Mouse (Mus musculus): ENCODE data around the gene Cd52. TPM values are rescaled to one million over a fixed set of nuclear protein-coding genes. Genes with fewer than 3 reads are reported as not detected.

The Cd52 gene
- polyA plus RNA-seq, 1 experiment from 2014 or later, result 2.2 TPM

DNA sequence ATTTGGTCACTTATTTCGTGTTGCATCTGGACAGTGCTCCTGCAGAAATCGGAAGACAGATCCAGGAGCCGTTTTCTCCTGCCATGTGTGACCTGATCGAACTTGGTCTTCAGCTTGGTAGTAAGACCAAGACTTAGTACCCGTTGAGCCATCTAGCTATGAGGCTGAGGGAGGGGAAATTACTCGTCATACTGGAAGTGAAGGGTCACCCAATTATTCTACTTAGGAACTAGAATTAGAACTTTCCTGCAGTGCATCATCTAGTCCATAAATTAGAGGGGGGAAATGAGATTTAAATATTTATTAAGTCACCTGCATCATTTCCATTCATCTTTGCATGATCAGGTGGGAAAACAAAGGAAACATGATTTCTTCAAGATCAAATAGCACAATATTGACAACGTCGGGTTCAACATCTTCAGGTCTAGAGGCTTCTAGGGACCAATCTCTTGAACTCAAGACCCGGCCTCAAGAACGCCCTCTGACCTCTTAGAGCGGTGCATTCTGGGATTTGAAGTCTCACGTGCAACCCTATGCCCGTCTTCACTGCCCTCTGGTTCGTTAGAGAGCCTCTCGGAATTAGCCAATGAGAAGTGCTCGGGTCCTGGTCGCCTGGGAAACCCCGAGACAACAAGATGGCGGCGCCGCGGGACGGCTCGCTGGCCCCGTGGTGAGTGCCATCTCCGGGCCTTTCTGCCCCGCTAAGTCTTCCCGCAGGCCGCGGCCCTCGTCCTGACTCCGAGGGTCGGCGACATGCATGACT is 7.3 kb upstream of the Cd52 start, which contains the start of gene Ubxn11:
TSS of gene Ubxn11 (plus strand) at position 592 of the 763 bp plus-strand sequence.
- no peaks in the 10 kb centered on the region for H3K9me3 ChIP-seq (replicated peaks)
- peak; percentile 99 for ATAC-seq
- no peak within 1 kb of the TSS for H3K27ac ChIP-seq
- no peaks in the 10 kb centered on the region for H3K36me3 ChIP-seq (ENCODE audit: poor library complexity, severe bottlenecking)
- no peaks in the 10 kb centered on the region for H3K27me3 ChIP-seq
- H3K4me2 ChIP-seq, result peak within 1 kb of the TSS; percentile 74
- H3K9ac ChIP-seq, result peak within 1 kb of the TSS; percentile 71
- WGBS, result 16% methylated on average over 34 of the region's 34 CpGs
- peaks cover 8% of the 10 kb centered on the region for H3K4me1 ChIP-seq
- peak within 1 kb of the TSS; percentile 81 for H3K4me3 ChIP-seq

- H3K9me3 ChIP-seq (replicated peaks), result no peaks in the 10 kb centered on the region
- H3K27me3 ChIP-seq, result no peaks in the 10 kb centered on the region
- H3K27ac ChIP-seq, result no peak overlapping the region
- peaks cover 8% of the 10 kb centered on the region for H3K4me1 ChIP-seq
- no peak overlapping the region for H3K4me3 ChIP-seq
- WGBS, result 77% methylated on average over 4 of the region's 4 CpGs
- no peaks in the 10 kb centered on the region for H3K36me3 ChIP-seq (ENCODE audit: poor library complexity, severe bottlenecking)
- no peak overlapping the region for H3K4me2 ChIP-seq
- no peak for ATAC-seq
- no peak overlapping the region for H3K9ac ChIP-seq
These were observed 5.4 kb upstream of the Cd52 start for GRCm38 (mm10) chr4:134100245-134100644.

- WGBS, result 77% methylated on average over 8 of the region's 8 CpGs
These were observed 3.7 kb upstream of the Cd52 start for GRCm38 (mm10) chr4:134098628-134099027.

GRCm38 (mm10) chr4:134097015-134097608 is 2.2 kb upstream of the Cd52 start:
- WGBS, result 85% methylated on average over 5 of the region's 5 CpGs
- H3K4me3 ChIP-seq, result no peak overlapping the region
- no peaks in the 10 kb centered on the region for H3K36me3 ChIP-seq (ENCODE audit: poor library complexity, severe bottlenecking)
- no peak for ATAC-seq
- H3K4me1 ChIP-seq, result no peaks in the 10 kb centered on the region
- H3K27me3 ChIP-seq, result no peaks in the 10 kb centered on the region
- H3K27ac ChIP-seq, result no peak overlapping the region
- no peak overlapping the region for H3K4me2 ChIP-seq
- no peaks in the 10 kb centered on the region for H3K9me3 ChIP-seq (replicated peaks)
- no peak overlapping the region for H3K9ac ChIP-seq

More at GRCm38 (mm10) chr4:134098628-134099027, 3.7 kb upstream of the Cd52 start:
- ATAC-seq, result no peak
- no peaks in the 10 kb centered on the region for H3K9me3 ChIP-seq (replicated peaks)
- no peak overlapping the region for H3K9ac ChIP-seq
- H3K27ac ChIP-seq, result no peak overlapping the region
- no peak overlapping the region for H3K4me3 ChIP-seq
- no peaks in the 10 kb centered on the region for H3K27me3 ChIP-seq
- peaks cover 8% of the 10 kb centered on the region for H3K4me1 ChIP-seq
- H3K36me3 ChIP-seq (ENCODE audit: poor library complexity, severe bottlenecking), result no peaks in the 10 kb centered on the region
- no peak overlapping the region for H3K4me2 ChIP-seq

DNA sequence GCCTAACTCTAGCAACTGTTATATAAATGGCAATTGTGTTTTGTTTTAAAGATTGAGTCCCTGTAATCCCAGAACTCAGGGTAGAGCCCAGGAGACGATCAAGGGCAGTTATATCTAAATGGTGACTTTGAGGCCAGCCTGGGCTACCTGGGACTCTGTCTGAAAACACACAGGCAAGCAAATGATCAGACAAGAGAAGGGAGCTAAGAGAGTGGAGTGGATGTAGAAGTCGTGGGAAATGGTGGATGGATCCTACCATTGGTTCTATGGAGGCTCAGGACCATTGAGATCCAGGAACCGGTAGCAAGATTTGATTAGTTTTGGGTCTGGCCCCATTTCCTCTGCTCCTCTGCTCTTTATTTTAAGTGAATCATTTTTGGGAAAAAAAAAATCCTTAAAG is 1.2 kb upstream of the Cd52 start:
- Histone ChIP-seq H3K27me3 (no peaks in the 10 kb centered on the region), H3K4me2 (no peak overlapping the region), H3K4me1 (no peaks in the 10 kb centered on the region), H3K36me3 (ENCODE audit: poor library complexity, severe bottlenecking) (no peaks in the 10 kb centered on the region), H3K4me3 (no peak overlapping the region), H3K9me3 (replicated peaks) (no peaks in the 10 kb centered on the region), H3K9ac (no peak overlapping the region), H3K27ac (no peak overlapping the region)
- 86% methylated on average over 3 of the region's 3 CpGs for WGBS
- no peak for ATAC-seq

DNA sequence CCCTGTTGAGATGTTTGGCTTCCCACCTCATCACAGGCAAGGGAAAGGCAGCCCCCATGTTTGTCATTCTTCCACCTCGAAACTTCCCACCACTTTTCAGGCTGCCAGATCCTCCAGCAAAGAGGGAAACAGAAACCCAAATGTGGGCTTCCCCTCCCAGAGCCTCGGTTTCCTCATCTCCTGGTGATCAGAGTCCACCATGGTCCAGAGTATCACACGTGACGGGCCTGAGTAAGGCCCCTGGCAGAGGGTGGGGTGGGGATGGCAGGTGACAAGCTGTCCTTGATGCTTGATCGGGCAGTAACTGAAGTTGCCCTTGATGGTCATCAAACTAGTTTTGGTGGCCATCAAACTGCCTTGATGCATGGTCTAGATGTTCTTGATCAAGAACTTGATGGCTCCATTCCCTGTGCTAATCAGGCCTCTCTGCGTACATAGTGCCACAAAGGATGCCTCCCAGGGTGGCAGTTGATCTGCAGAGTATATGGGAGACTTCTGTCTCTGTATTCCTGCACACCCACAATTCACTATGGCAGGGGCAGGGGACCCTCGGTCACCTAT is 798 bp downstream of the Cd52 start:
- no peak for ATAC-seq

DNA sequence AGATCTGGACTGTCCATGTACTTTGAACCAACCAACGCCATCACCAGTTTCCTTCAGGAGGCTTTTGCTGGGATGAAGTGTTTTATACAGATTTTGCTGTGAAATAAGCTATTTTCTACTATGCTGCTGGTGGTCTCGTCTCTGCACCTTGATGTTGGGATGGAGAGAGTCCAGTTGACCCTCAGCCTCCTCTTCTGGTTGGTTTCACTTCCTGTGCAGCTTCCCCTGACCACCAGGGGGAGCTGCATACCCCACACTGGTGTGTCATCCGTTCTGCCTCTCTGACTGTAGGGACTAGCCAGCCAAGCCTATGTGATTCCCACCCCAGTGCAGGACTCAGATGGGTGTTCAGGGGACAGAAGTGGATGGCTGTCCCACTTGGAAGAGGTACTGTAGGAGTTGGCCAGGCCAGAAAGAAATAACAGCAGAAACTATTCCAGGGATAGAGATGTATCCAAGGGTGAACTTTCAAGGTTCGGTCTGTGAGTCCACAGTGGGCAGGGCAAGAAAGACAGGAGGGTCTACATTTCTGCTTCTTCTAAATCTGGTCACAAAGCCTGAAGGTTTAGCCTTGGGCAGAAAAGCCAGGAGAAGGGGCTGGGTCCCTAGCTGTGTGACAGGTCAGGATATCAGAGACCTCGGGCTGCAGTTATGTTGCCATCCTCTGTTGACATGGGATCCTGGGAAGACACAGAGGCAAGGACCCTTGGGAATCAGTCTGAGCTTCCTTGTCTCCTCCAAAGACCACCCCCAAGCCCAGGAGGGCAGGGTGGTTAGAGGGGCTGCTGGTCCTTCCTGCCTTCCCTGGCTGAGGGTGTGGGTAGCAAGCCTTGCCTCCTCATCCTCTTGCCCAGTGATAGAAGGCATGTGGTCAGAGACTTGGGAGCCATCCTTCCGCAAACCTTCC is 2.2 kb downstream of the Cd52 start:
- Histone ChIP-seq H3K4me3 (no peak overlapping the region), H3K4me2 (no peak overlapping the region), H3K27ac (no peak overlapping the region), H3K9me3 (replicated peaks) (no peaks in the 10 kb centered on the region), H3K36me3 (ENCODE audit: poor library complexity, severe bottlenecking) (no peaks in the 10 kb centered on the region), H3K27me3 (no peaks in the 10 kb centered on the region), H3K4me1 (no peaks in the 10 kb centered on the region), H3K9ac (no peak overlapping the region)
- WGBS, result 70% methylated on average over 6 of the region's 6 CpGs
- ATAC-seq, result no peak

More for the DNA sequence above, 798 bp downstream of the Cd52 start:
- Histone ChIP-seq H3K4me3 (no peak overlapping the region), H3K9ac (no peak overlapping the region), H3K4me2 (no peak overlapping the region), H3K27me3 (no peaks in the 10 kb centered on the region), H3K9me3 (replicated peaks) (no peaks in the 10 kb centered on the region), H3K36me3 (ENCODE audit: poor library complexity, severe bottlenecking) (no peaks in the 10 kb centered on the region), H3K4me1 (no peaks in the 10 kb centered on the region), H3K27ac (no peak overlapping the region)
- WGBS, result 90% methylated on average over 7 of the region's 7 CpGs

DNA sequence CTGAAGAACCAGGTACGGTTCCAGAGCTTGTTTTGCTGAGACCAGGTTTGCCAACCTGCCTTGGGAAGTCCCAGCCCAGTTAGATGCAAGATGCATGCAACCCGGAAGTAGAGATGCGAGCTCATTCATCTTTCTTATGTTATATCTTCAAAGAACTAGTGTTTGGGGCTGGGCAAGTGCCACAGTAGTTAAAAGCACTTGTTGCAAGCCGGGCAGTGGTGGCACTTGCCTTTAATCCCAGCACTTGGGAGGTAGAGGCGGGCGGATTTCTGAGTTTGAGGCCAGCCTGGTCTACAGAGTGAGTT is 3.7 kb downstream of the Cd52 start:
- H3K4me1 ChIP-seq, result no peaks in the 10 kb centered on the region
- H3K9me3 ChIP-seq (replicated peaks), result no peaks in the 10 kb centered on the region
- no peak overlapping the region for H3K27ac ChIP-seq
- no peaks in the 10 kb centered on the region for H3K27me3 ChIP-seq
- H3K4me2 ChIP-seq, result no peak overlapping the region
- no peak overlapping the region for H3K4me3 ChIP-seq
- 87% methylated on average over 6 of the region's 6 CpGs for WGBS
- no peak for ATAC-seq
- no peak overlapping the region for H3K9ac ChIP-seq
- H3K36me3 ChIP-seq (ENCODE audit: poor library complexity, severe bottlenecking), result no peaks in the 10 kb centered on the region

DNA sequence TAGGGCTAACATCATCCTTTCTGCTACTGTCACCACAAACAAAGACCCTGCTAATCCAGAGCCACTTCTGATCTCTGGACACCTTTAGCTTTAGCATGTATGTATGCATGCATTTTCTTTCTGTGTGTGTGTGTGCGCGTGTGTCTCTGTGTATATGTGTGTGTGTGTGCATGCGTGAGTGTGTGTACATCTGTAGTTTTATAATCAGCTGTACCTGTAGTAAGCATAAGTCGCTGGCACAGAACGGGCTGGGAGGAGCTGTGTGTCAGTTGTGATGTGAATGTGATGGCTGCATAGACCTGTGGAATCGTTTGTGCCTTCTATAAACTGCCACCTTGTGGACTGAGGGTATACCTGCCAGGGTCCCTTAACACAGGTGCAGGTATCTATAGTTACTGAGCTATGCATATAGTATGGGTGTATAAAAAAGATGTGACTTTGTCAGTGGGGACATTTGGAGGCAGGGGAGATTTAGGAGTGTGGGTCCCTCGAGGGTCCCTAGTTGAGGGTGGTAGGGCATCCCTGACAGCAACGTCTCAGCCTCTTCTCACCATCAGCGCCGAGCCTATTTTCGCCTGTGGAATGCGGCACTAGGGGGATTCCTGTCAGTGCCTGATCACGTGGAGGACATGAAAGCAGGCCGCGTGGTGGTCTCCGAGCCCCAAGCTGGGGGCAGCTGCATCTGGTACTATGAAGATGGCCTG is 4.2 kb downstream of the Cd52 start:
- Histone ChIP-seq H3K27me3 (no peaks in the 10 kb centered on the region), H3K4me2 (no peak overlapping the region), H3K27ac (no peak overlapping the region), H3K4me1 (no peaks in the 10 kb centered on the region), H3K4me3 (no peak overlapping the region), H3K36me3 (ENCODE audit: poor library complexity, severe bottlenecking) (no peaks in the 10 kb centered on the region), H3K9me3 (replicated peaks) (no peaks in the 10 kb centered on the region), H3K9ac (no peak overlapping the region)
- WGBS, result 85% methylated on average over 16 of the region's 16 CpGs
- ATAC-seq, result no peak

- H3K4me2 ChIP-seq, result no peak overlapping the region
- H3K9me3 ChIP-seq (replicated peaks), result no peaks in the 10 kb centered on the region
- no peaks in the 10 kb centered on the region for H3K4me1 ChIP-seq
- no peak overlapping the region for H3K9ac ChIP-seq
- no peak overlapping the region for H3K27ac ChIP-seq
- H3K36me3 ChIP-seq (ENCODE audit: poor library complexity, severe bottlenecking), result no peaks in the 10 kb centered on the region
- H3K27me3 ChIP-seq, result no peaks in the 10 kb centered on the region
- no peak overlapping the region for H3K4me3 ChIP-seq
- no peak for ATAC-seq
- WGBS, result 74% methylated on average over 9 of the region's 9 CpGs
These were observed 5.9 kb downstream of the Cd52 start for GRCm38 (mm10) chr4:134089029-134089428.

DNA sequence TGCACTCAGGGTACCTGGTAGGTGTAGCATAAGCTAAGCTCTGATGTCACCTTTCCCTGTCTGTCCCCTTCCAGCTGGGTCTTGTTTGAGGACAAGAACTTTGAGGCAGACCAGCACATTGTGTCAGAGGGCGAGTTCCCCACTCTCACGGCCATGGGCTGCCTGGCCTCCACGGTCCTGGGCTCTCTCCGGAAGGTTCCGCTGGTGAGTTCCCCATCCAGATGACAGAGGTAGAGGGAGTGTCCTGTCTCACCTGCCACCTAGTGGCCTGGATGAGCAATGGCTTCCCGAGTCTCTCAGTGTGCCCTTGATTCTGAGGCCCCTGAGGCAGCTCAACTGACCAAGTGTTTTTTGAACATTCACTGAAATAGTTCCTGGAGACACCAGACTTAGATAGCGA is 7.5 kb downstream of the Cd52 start:
- no peak overlapping the region for H3K9ac ChIP-seq
- peaks cover 8% of the 10 kb centered on the region for H3K27me3 ChIP-seq
- H3K4me1 ChIP-seq, result peaks cover 3% of the 10 kb centered on the region; the same call in 1 of the 2 replicates
- ATAC-seq, result no peak
- no peak overlapping the region for H3K4me3 ChIP-seq
- no peak overlapping the region for H3K27ac ChIP-seq
- H3K9me3 ChIP-seq (replicated peaks), result no peaks in the 10 kb centered on the region
- WGBS, result 45% methylated on average over 7 of the region's 7 CpGs
- no peaks in the 10 kb centered on the region for H3K36me3 ChIP-seq (ENCODE audit: poor library complexity, severe bottlenecking)
- H3K4me2 ChIP-seq, result no peak overlapping the region

Measured in forebrain, embryonic 13.5 days (tissue).